Mouse (Mus musculus): ENCODE measurements around the gene Nmrk2. TPM values are rescaled to one million over a fixed set of nuclear protein-coding genes. Genes with fewer than 3 reads are reported as not detected.
"Not testable (repeated sequence)": the region's sequence is repeated elsewhere in the genome, so short reads cannot be mapped to it uniquely, and the experiment has no call there.

The Nmrk2 gene
- polyA plus RNA-seq, 1 experiment, result not detected

- TF ChIP-seq FLI1 (IDR thresholded peaks at IDR 0.05; ENCODE audit: low read length) (no peak), GATA1 (IDR thresholded peaks at IDR 0.05; ENCODE audit: borderline replicate concordance, low read length) (no peak)
- Histone ChIP-seq H3K4me3 (replicated peaks) (no peak overlapping the region), H3K36me3 (replicated peaks; ENCODE audit: low read length) (no peaks in the 10 kb centered on the region), H3K27me3 (replicated peaks) (peaks cover 73% of the 10 kb centered on the region), H3K9me3 (no peaks in the 10 kb centered on the region), H3K4me1 (peaks cover 36% of the 10 kb centered on the region)
Observed at GRCm38 (mm10) chr10:81236471-81237268, 34.8 kb upstream of the Nmrk2 start.

DNA sequence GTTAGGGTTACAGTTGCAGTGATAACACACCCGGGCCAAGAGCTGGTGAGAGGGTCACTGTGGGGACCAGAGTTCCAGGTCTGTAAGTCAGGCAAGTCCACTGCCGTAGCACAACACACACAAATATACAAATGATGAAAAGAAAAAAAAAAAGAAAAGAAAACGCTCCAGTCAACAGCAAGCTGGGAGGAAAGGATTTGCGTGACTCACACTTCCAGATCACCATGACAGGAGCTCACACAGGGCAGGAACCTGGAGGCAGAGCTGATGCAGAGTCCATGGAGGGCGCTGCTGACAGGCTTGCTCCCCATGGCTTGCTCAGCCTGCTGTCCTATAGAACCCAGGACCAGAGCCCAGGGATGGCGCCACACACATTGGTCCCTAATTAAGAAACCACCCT is 32.4 kb upstream of the Nmrk2 start:
- TF ChIP-seq GATA1 (IDR thresholded peaks at IDR 0.05; ENCODE audit: borderline replicate concordance, low read length) (no peak), FLI1 (IDR thresholded peaks at IDR 0.05; ENCODE audit: low read length) (no peak)
- H3K27me3 ChIP-seq (replicated peaks), result peaks cover 73% of the 10 kb centered on the region
- H3K36me3 ChIP-seq (replicated peaks; ENCODE audit: low read length), result no peaks in the 10 kb centered on the region

DNA sequence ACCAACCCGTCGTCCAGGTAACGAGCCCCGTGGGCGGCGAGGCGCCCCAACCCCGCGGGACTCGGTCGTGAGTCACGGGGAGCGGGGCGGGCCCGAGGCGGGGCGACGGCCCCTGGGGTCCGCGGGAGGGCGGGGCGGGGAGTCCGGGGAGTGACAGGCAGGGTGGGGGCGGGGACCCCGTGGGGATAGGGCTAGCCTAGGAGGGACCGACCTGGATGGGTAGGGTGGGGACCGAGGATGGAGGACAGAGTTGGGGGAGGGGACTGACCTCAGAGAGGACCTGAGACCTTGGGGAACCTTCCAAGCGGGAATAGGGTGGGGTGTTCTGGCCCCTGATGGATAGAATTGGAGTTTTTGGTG is 31.4 kb upstream of the Nmrk2 start:
- peaks cover 56% of the 10 kb centered on the region for H3K4me1 ChIP-seq
- no peaks in the 10 kb centered on the region for H3K9me3 ChIP-seq
- TF ChIP-seq FLI1 (IDR thresholded peaks at IDR 0.05; ENCODE audit: low read length) (no peak), GATA1 (IDR thresholded peaks at IDR 0.05; ENCODE audit: borderline replicate concordance, low read length) (no peak)
- peak overlapping the region; percentile 95 for H3K4me3 ChIP-seq (replicated peaks)
- peaks cover 75% of the 10 kb centered on the region for H3K27me3 ChIP-seq (replicated peaks)
- H3K36me3 ChIP-seq (replicated peaks; ENCODE audit: low read length), result no peaks in the 10 kb centered on the region

More for the DNA sequence above, 32.4 kb upstream of the Nmrk2 start:
- no peaks in the 10 kb centered on the region for H3K9me3 ChIP-seq
- peaks cover 58% of the 10 kb centered on the region for H3K4me1 ChIP-seq
- H3K4me3 ChIP-seq (replicated peaks), result peak overlapping the region; percentile 28

GRCm38 (mm10) chr10:81232580-81233225 is 30.9 kb upstream of the Nmrk2 start, which contains the start of gene Zfr2:
Gene Zfr2, plus strand, starts transcription at chr10:81233155.
- no peaks in the 10 kb centered on the region for H3K36me3 ChIP-seq (replicated peaks; ENCODE audit: low read length)
- H3K9me3 ChIP-seq, result no peaks in the 10 kb centered on the region
- peaks cover 51% of the 10 kb centered on the region for H3K4me1 ChIP-seq
- peak within 1 kb of the TSS; percentile 95 for H3K4me3 ChIP-seq (replicated peaks)
- TF ChIP-seq FLI1 (IDR thresholded peaks at IDR 0.05; ENCODE audit: low read length), result no peak
- TF ChIP-seq GATA1 (IDR thresholded peaks at IDR 0.05; ENCODE audit: borderline replicate concordance, low read length), result no peak
- H3K27me3 ChIP-seq (replicated peaks), result peaks cover 75% of the 10 kb centered on the region

DNA sequence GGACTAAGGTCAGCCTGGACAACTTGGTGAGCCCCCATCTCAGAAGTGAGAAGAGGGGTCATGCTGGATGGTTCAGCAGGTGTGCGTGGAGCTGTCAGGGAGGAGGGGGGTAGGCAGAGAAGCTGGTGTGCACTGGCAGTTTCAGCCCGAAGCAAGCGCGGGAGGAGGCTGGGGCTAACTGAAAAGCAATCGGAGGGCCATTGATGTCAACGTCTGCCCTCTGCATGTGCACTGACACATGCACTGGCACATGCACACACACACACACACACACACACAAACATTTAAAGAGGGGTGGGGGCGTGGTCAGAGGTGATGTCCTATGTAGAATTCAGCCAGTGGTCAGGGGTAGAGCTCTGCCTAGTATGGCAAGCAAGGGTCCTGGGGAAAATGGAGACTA is 29.6 kb upstream of the Nmrk2 start:
- H3K4me1 ChIP-seq, result peaks cover 49% of the 10 kb centered on the region
- TF ChIP-seq FLI1 (IDR thresholded peaks at IDR 0.05; ENCODE audit: low read length) (no peak), GATA1 (IDR thresholded peaks at IDR 0.05; ENCODE audit: borderline replicate concordance, low read length) (no peak)
- H3K4me3 ChIP-seq (replicated peaks), result peak overlapping the region; percentile 56
- no peaks in the 10 kb centered on the region for H3K36me3 ChIP-seq (replicated peaks; ENCODE audit: low read length)
- no peaks in the 10 kb centered on the region for H3K9me3 ChIP-seq
- H3K27me3 ChIP-seq (replicated peaks), result peaks cover 62% of the 10 kb centered on the region

DNA sequence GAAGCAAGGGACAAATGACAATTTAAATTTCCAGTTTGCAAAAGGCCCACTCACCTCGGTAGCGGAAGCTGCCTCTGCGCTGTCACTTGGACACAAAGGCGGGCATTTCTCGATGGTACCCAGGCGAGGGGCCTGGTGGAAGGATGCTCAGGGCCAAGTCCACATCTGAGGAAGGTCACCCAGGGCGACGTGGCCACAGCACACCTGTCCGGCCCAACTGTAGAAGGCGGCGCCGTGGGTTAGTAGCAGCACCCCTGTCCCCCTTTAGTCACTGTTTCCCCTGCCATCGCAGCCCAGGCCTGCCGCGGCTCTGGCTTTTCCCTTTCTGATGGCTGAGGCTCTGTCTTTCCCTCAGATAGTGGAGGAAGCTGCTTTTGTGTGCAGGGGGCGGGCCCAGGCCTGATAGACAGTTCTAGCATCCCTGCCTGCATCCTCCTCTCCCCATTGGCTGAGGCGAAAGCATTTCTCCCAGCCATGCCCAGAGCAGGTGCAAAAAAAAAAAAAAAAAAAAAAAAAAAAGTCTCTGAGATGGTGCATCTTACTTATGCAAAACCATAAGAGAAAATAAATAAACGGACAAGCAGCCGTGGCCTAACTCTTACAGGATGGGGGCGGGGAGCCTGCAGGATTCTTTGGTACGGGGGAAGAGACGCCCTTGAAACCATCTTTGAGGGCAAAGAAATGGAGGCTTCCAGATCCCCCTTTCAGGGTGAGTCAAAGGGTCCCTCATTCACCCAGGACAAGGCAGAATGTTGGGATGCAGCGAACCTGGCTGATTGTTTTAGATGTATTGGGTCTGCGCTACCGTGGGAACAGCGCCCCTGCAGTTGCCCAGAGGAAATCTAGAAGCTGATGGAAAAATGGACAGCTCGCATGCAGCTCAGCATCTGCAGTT is 28.8 kb upstream of the Nmrk2 start, which contains the start of gene Atcay:
Gene Atcay (minus strand): TSS at position 396 of the 895 bp plus-strand sequence.
- peaks cover 56% of the 10 kb centered on the region for H3K27me3 ChIP-seq (replicated peaks)
- TF ChIP-seq GATA1 (IDR thresholded peaks at IDR 0.05; ENCODE audit: borderline replicate concordance, low read length) (no peak), FLI1 (IDR thresholded peaks at IDR 0.05; ENCODE audit: low read length) (no peak)
- H3K36me3 ChIP-seq (replicated peaks; ENCODE audit: low read length), result no peaks in the 10 kb centered on the region
- no peaks in the 10 kb centered on the region for H3K9me3 ChIP-seq
- peaks cover 49% of the 10 kb centered on the region for H3K4me1 ChIP-seq
- peak within 1 kb of the TSS; percentile 78 for H3K4me3 ChIP-seq (replicated peaks)

- Histone ChIP-seq H3K4me1 (peaks cover 49% of the 10 kb centered on the region), H3K9me3 (no peaks in the 10 kb centered on the region), H3K36me3 (replicated peaks; ENCODE audit: low read length) (no peaks in the 10 kb centered on the region), H3K4me3 (replicated peaks) (no peak overlapping the region), H3K27me3 (replicated peaks) (peaks cover 49% of the 10 kb centered on the region)
- TF ChIP-seq GATA1 (IDR thresholded peaks at IDR 0.05; ENCODE audit: borderline replicate concordance, low read length) (no peak), FLI1 (IDR thresholded peaks at IDR 0.05; ENCODE audit: low read length) (no peak)
Observed at GRCm38 (mm10) chr10:81229735-81230437, 28.0 kb upstream of the Nmrk2 start.

GRCm38 (mm10) chr10:81223731-81224130 is 21.9 kb upstream of the Nmrk2 start:
- peaks cover 10% of the 10 kb centered on the region for H3K4me1 ChIP-seq
- peaks cover 26% of the 10 kb centered on the region for H3K27me3 ChIP-seq (replicated peaks)
- not testable (repeated sequence) for H3K4me3 ChIP-seq (replicated peaks); H3K36me3 ChIP-seq (replicated peaks; ENCODE audit: low read length); H3K9me3 ChIP-seq

- Histone ChIP-seq H3K36me3 (replicated peaks; ENCODE audit: low read length) (no peaks in the 10 kb centered on the region), H3K4me1 (peaks cover 15% of the 10 kb centered on the region), H3K4me3 (replicated peaks) (no peak overlapping the region), H3K27me3 (replicated peaks) (peaks cover 20% of the 10 kb centered on the region), H3K9me3 (no peaks in the 10 kb centered on the region)
- TF ChIP-seq FLI1 (IDR thresholded peaks at IDR 0.05; ENCODE audit: low read length), result no peak
Observed at GRCm38 (mm10) chr10:81221402-81222015, 19.7 kb upstream of the Nmrk2 start.

All from megakaryocyte, embryonic 14.5 days (primary cell).